Mouse (Mus musculus) monocyte, adult 59 days (primary cell): ENCODE data around the gene Arpc2. TPM values are rescaled to one million over a fixed set of nuclear protein-coding genes. Genes with fewer than 3 reads are reported as not detected.

Experiments
- total RNA-seq, 2 experiments: library from RNA; stranded (reverse); gene quantifications; one replicate each; pipeline ENCODE4 v1.2.4; 2023

Gene Arpc2
- 100 to 1,000 TPM; 710 to 723 TPM for total RNA-seq

GRCm38 (mm10) chr1:74235938-74236589 lies at the start of gene Arpc2:
TSS of gene Arpc2 (plus strand) at chr1:74236084.

GRCm38 (mm10) chr1:74194445-74194844 lies 41.4 kb upstream of the Arpc2 start, which contains the start of gene Cxcr1:
TSS of gene Cxcr1 (minus strand) at chr1:74194631.

GRCm38 (mm10) chr1:74278538-74278937 lies 42.7 kb downstream of the Arpc2 start, which contains the start of gene Gpbar1:
TSS of gene Gpbar1 (plus strand) at chr1:74278550.

GRCm38 (mm10) chr1:74284543-74285160 lies 48.8 kb downstream of the Arpc2 start, which contains the start of the genes Aamp and Pnkd:
TSS of gene Aamp (minus strand) at chr1:74284738.
TSS of gene Pnkd (plus strand) at chr1:74284930.

GRCm38 (mm10) chr1:74305522-74305921 lies 69.6 kb downstream of the Arpc2 start, which contains the start of gene Tmbim1:
TSS of gene Tmbim1 (minus strand) at chr1:74305622.

Other genes with a start within 250 kb of the Arpc2 start
- gene Tns1, start 111.6 kb upstream of the Arpc2 start, total RNA-seq = 10 to 100 TPM; 31.5 to 44.8 TPM
- not detected for gene Rufy4, start 110.5 kb upstream of the Arpc2 start, total RNA-seq
- under 1 TPM; 0.27 to 0.81 TPM for gene Cxcr2, start 82.1 kb upstream of the Arpc2 start, total RNA-seq
- not detected for gene Cxcr1, start 41.5 kb upstream of the Arpc2 start, total RNA-seq
- gene Gpbar1, start 42.5 kb downstream of the Arpc2 start, total RNA-seq = under 1 TPM; 0.63 to 0.85 TPM
- 100 to 1,000 TPM; 118 to 129 TPM for gene Aamp, start 48.7 kb downstream of the Arpc2 start, total RNA-seq
- gene Pnkd, start 48.8 kb downstream of the Arpc2 start, total RNA-seq = 10 to 100 TPM; 16.8 to 17.0 TPM
- gene Tmbim1, start 69.5 kb downstream of the Arpc2 start, total RNA-seq = 10 to 100 TPM; 66.7 to 88.5 TPM
- under 1 TPM; 0.49 to 0.76 TPM for gene Catip, start 126.0 kb downstream of the Arpc2 start, total RNA-seq
- gene Slc11a1, start 139.1 kb downstream of the Arpc2 start, total RNA-seq = 100 to 1,000 TPM; 616 to 632 TPM
- gene Ctdsp1, start 155.4 kb downstream of the Arpc2 start, total RNA-seq = 100 to 1,000 TPM; 136 to 144 TPM
- gene Vil1, start 173.3 kb downstream of the Arpc2 start, total RNA-seq = under 1 TPM in 1 of 2 experiments, not detected in 1; 1.00 TPM